Mouse (Mus musculus): ENCODE measurements around the gene Eftud2. TPM values are rescaled to one million over a fixed set of nuclear protein-coding genes. Genes with fewer than 3 reads are reported as not detected.

Eftud2 gene
- polyA plus RNA-seq, 1 experiment from 2014 or later, result 148 TPM

GRCm38 (mm10) chr11:102819783-102820385, 60.9 kb downstream of the Eftud2 start:
- 4% methylated on average over 14 of the region's 14 CpGs for WGBS
- H3K9ac ChIP-seq (replicated peaks; ENCODE audit: low read depth, low read length), result peak overlapping the region; percentile 98; the same call in 1 of the 2 replicates
- peaks cover 13% of the 10 kb centered on the region for H3K4me1 ChIP-seq (ENCODE audit: control insufficient read depth, insufficient read depth, low read length)
- H3K9me3 ChIP-seq (ENCODE audit: control insufficient read depth, low read depth, low read length), result no peaks in the 10 kb centered on the region
- 0 out of 2 replicates have a peak, but pooled peaks have one; percentile 15 for ATAC-seq (ENCODE audit: insufficient number of reproducible peaks, insufficient read depth, low FRiP score, low read depth)
- H3K4me2 ChIP-seq (replicated peaks; ENCODE audit: low read depth, low read length), result peak overlapping the region; percentile 44
- no peaks in the 10 kb centered on the region for H3K27me3 ChIP-seq (ENCODE audit: control insufficient read depth, insufficient read depth, low read length)
- H3K4me3 ChIP-seq (ENCODE audit: low read depth, low read length), result peak overlapping the region; percentile 87
- no peaks in the 10 kb centered on the region for H3K36me3 ChIP-seq (ENCODE audit: control insufficient read depth, insufficient read depth, low read length)
- H3K27ac ChIP-seq (ENCODE audit: low read length), result peak overlapping the region; percentile 99; the same call in 1 of the 2 replicates

DNA sequence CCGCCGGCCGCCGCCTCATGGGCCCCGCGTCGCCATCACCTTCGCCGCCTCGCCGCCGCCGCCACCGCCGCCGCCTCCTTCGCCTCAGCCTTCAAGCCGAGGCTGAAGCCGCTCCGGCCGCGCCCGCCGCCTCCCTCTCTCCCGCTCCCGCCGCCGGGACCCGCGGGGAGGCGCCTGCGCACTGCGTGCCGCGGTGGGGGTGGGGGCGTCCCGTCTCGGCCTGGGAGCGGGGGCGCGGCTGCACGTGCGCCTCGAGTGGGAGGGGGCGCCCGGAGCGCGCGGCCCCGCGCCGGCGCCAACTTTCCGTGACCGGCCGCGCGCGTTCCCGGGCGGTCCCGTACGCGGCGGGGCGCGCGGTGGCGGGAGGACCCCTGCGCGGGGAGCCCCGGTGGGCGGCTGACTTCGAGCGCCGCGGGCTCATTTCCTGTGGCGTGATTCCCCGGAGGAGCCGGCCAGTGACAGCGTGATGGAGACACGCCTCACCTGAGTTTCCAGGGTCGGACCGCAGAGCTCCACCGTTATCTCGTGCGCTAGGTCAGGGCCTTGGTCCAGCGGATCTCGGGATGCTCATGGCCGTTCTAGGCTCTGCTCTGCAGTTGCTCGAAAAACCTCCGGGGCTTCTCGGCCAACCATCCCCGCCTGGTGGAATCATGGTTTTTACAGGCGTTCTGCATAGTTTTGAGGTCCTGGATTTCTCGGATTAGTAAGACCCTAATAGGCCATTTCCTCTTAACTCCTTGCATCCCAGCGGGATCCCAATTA, 61.6 kb downstream of the Eftud2 start, which contains the start of gene Gjc1:
Gjc1 (minus strand) TSS at position 680 of the 762 bp plus-strand sequence.
- under 1% methylated on average over 59 of the region's 97 CpGs for WGBS
- peak; percentile 88 for ATAC-seq (ENCODE audit: insufficient number of reproducible peaks, insufficient read depth, low FRiP score, low read depth)
- Histone ChIP-seq H3K4me3 (ENCODE audit: low read depth, low read length) (peak within 1 kb of the TSS; percentile 87), H3K4me1 (ENCODE audit: control insufficient read depth, insufficient read depth, low read length) (peaks cover 13% of the 10 kb centered on the region), H3K9me3 (ENCODE audit: control insufficient read depth, low read depth, low read length) (no peaks in the 10 kb centered on the region), H3K27me3 (ENCODE audit: control insufficient read depth, insufficient read depth, low read length) (no peaks in the 10 kb centered on the region), H3K9ac (replicated peaks; ENCODE audit: low read depth, low read length) (peak within 1 kb of the TSS; percentile 98), H3K4me2 (replicated peaks; ENCODE audit: low read depth, low read length) (peak within 1 kb of the TSS; percentile 44), H3K27ac (ENCODE audit: low read length) (peak within 1 kb of the TSS; percentile 99), H3K36me3 (ENCODE audit: control insufficient read depth, insufficient read depth, low read length) (no peaks in the 10 kb centered on the region)

GRCm38 (mm10) chr11:102818121-102819020, 62.4 kb downstream of the Eftud2 start:
- peak; percentile 30 for ATAC-seq (ENCODE audit: insufficient number of reproducible peaks, insufficient read depth, low FRiP score, low read depth)
- H3K36me3 ChIP-seq (ENCODE audit: control insufficient read depth, insufficient read depth, low read length), result no peaks in the 10 kb centered on the region
- H3K4me2 ChIP-seq (replicated peaks; ENCODE audit: low read depth, low read length), result peak overlapping the region; percentile 44
- peak overlapping the region; percentile 87 for H3K4me3 ChIP-seq (ENCODE audit: low read depth, low read length)
- peak overlapping the region; percentile 98 for H3K9ac ChIP-seq (replicated peaks; ENCODE audit: low read depth, low read length)
- no peaks in the 10 kb centered on the region for H3K9me3 ChIP-seq (ENCODE audit: control insufficient read depth, low read depth, low read length)
- peak overlapping the region; percentile 99 for H3K27ac ChIP-seq (ENCODE audit: low read length)
- H3K4me1 ChIP-seq (ENCODE audit: control insufficient read depth, insufficient read depth, low read length), result peaks cover 13% of the 10 kb centered on the region
- under 1% methylated on average over 78 of the region's 92 CpGs for WGBS
- H3K27me3 ChIP-seq (ENCODE audit: control insufficient read depth, insufficient read depth, low read length), result no peaks in the 10 kb centered on the region

- Histone ChIP-seq H3K27ac (ENCODE audit: low read length) (no peak overlapping the region), H3K4me2 (replicated peaks; ENCODE audit: low read depth, low read length) (no peak overlapping the region), H3K36me3 (ENCODE audit: control insufficient read depth, insufficient read depth, low read length) (peaks cover 3% of the 10 kb centered on the region; the same call in 1 of the 2 replicates), H3K9me3 (ENCODE audit: control insufficient read depth, low read depth, low read length) (no peaks in the 10 kb centered on the region), H3K4me1 (ENCODE audit: control insufficient read depth, insufficient read depth, low read length) (peaks cover 13% of the 10 kb centered on the region), H3K4me3 (ENCODE audit: low read depth, low read length) (no peak overlapping the region), H3K27me3 (ENCODE audit: control insufficient read depth, insufficient read depth, low read length) (no peaks in the 10 kb centered on the region), H3K9ac (replicated peaks; ENCODE audit: low read depth, low read length) (no peak overlapping the region)
- ATAC-seq (ENCODE audit: insufficient number of reproducible peaks, insufficient read depth, low FRiP score, low read depth), result no peak
These were observed 65.9 kb downstream of the Eftud2 start for GRCm38 (mm10) chr11:102814881-102815280.

DNA sequence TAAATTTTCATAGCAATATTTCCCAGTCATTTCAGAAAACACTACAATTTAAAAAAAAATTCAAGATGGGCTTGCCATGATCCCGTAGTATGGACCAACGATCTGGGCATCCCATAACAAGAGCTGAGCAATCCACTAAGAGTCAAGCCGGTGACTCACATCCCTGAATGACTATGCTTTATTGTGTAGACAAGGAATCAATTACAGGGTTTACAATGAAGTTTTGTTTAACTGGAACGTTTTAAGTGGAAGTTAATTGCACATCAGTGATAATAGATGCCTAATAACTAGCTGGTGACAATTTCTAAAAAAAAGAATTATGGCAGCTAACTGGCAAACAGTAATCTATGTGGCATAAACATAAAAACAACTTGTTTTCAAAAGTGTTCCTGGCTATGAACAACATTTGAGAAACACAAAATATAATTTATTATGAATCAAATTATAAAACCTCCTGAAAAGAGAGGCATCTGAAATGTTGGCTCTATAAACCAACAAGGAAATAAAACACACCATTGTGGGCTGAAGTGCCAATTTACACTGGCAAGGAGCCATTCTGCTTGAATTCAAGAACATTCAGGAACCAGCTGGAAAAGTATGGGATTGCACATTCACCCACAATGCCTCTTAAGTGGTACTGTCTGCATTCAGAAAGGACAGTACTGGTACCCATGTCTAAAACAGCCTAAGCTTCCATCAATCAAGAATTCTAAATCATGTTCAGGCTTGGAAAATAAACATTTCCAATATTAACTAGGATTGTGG, 69.9 kb downstream of the Eftud2 start:
- WGBS, result 53% methylated on average over 4 of the region's 4 CpGs

GRCm38 (mm10) chr11:102808246-102808645, 72.5 kb downstream of the Eftud2 start:
- Histone ChIP-seq H3K36me3 (ENCODE audit: control insufficient read depth, insufficient read depth, low read length) (peaks cover 11% of the 10 kb centered on the region), H3K27ac (ENCODE audit: low read length) (no peak overlapping the region), H3K9me3 (ENCODE audit: control insufficient read depth, low read depth, low read length) (no peaks in the 10 kb centered on the region), H3K27me3 (ENCODE audit: control insufficient read depth, insufficient read depth, low read length) (no peaks in the 10 kb centered on the region), H3K4me1 (ENCODE audit: control insufficient read depth, insufficient read depth, low read length) (peaks cover 4% of the 10 kb centered on the region; the same call in 1 of the 2 replicates), H3K9ac (replicated peaks; ENCODE audit: low read depth, low read length) (no peak overlapping the region), H3K4me3 (ENCODE audit: low read depth, low read length) (no peak overlapping the region), H3K4me2 (replicated peaks; ENCODE audit: low read depth, low read length) (no peak overlapping the region)
- ATAC-seq (ENCODE audit: insufficient number of reproducible peaks, insufficient read depth, low FRiP score, low read depth), result no peak
- 58% methylated on average over 5 of the region's 5 CpGs for WGBS

More for the DNA sequence above, 69.9 kb downstream of the Eftud2 start:
- Histone ChIP-seq H3K36me3 (ENCODE audit: control insufficient read depth, insufficient read depth, low read length) (peaks cover 3% of the 10 kb centered on the region; the same call in 1 of the 2 replicates), H3K4me2 (replicated peaks; ENCODE audit: low read depth, low read length) (no peak overlapping the region), H3K4me3 (ENCODE audit: low read depth, low read length) (no peak overlapping the region), H3K9ac (replicated peaks; ENCODE audit: low read depth, low read length) (no peak overlapping the region), H3K27ac (ENCODE audit: low read length) (no peak overlapping the region), H3K27me3 (ENCODE audit: control insufficient read depth, insufficient read depth, low read length) (no peaks in the 10 kb centered on the region), H3K9me3 (ENCODE audit: control insufficient read depth, low read depth, low read length) (no peaks in the 10 kb centered on the region), H3K4me1 (ENCODE audit: control insufficient read depth, insufficient read depth, low read length) (peaks cover 6% of the 10 kb centered on the region; the same call in 1 of the 2 replicates)
- no peak for ATAC-seq (ENCODE audit: insufficient number of reproducible peaks, insufficient read depth, low FRiP score, low read depth)

GRCm38 (mm10) chr11:102803453-102803852, 77.3 kb downstream of the Eftud2 start:
- ATAC-seq (ENCODE audit: insufficient number of reproducible peaks, insufficient read depth, low FRiP score, low read depth), result no peak
- no peaks in the 10 kb centered on the region for H3K27me3 ChIP-seq (ENCODE audit: control insufficient read depth, insufficient read depth, low read length)
- H3K27ac ChIP-seq (ENCODE audit: low read length), result no peak overlapping the region
- H3K36me3 ChIP-seq (ENCODE audit: control insufficient read depth, insufficient read depth, low read length), result peaks cover 32% of the 10 kb centered on the region
- no peak overlapping the region for H3K4me2 ChIP-seq (replicated peaks; ENCODE audit: low read depth, low read length)
- no peaks in the 10 kb centered on the region for H3K9me3 ChIP-seq (ENCODE audit: control insufficient read depth, low read depth, low read length)
- H3K4me3 ChIP-seq (ENCODE audit: low read depth, low read length), result no peak overlapping the region
- 74% methylated on average over 5 of the region's 5 CpGs for whole genome bisulfite sequencing
- H3K9ac ChIP-seq (replicated peaks; ENCODE audit: low read depth, low read length), result no peak overlapping the region
- H3K4me1 ChIP-seq (ENCODE audit: control insufficient read depth, insufficient read depth, low read length), result peaks cover 2% of the 10 kb centered on the region; the same call in 1 of the 2 replicates

Measured in stomach, embryonic 14.5 days (tissue).